In genomic region chr17:27655089-27656010, GRCm38 (mm10) we compare ENCODE assay signal across 8 mouse cellular contexts. TPM values are rescaled to one million over a fixed set of nuclear protein-coding genes. Genes with fewer than 3 reads are reported as not detected.
DNase-seq lines count a peak whose midpoint lies in the region; TF ChIP-seq lines count a peak whose summit lies in the region.

Pacsin1 (plus strand) TSS chr17:27655509.

- H3K4me3 ChIP-seq in liver, adult 2 months (ENCODE audit: insufficient read depth, low read depth, low read length), result peak within 1 kb of the TSS; percentile 14; the same call in 1 of the 2 replicates

- no peak within 1 kb of the TSS for H3K9ac ChIP-seq in liver, adult 2 months (ENCODE audit: low read depth, low read length)

- TF ChIP-seq POLR2A in liver, adult 2 months (IDR thresholded peaks at IDR 0.05; ENCODE audit: extremely low read depth, insufficient read depth, low read length), result no peak

- TF ChIP-seq CTCF in liver, adult 2 months (IDR thresholded peaks at IDR 0.05; ENCODE audit: low read depth, low read length), result no peak

- no peak for DNase-seq in liver, adult 2 months (ENCODE audit: extremely low read depth, low read depth, low spot score)
- DNase-seq in liver, result no peak
- peak; percentile 93 for DNase-seq in cerebellum, adult 9-11 months
- peak; percentile 63 to 64 for DNase-seq in frontal cortex, postnatal 14 days (ENCODE audit: low spot score in 2 of 2)
- DNase-seq in layer of hippocampus, adult 8-10 months (ENCODE audit: low spot score in 2 of 2), result peak; percentile 53 to 69
- peak; percentile 25 for DNase-seq in lung, postnatal 14 days
- peak; percentile 80 for DNase-seq in right cerebral cortex, postnatal 14 days
- no peak for DNase-seq in urinary bladder, postnatal 25 days (ENCODE audit: low spot score)

- H3K79me2 ChIP-seq in liver, adult 2 months (ENCODE audit: control insufficient read depth, insufficient read depth, low read length), result no peaks in the 10 kb centered on the region

- 5% methylated on average over 63 of the region's 65 CpGs for WGBS in liver, adult 2 months

- H3K27me3 ChIP-seq in liver, adult 2 months (ENCODE audit: control insufficient read depth, insufficient read depth, low read length), result peaks cover 14% of the 10 kb centered on the region; the same call in 1 of the 2 replicates

- no peak within 1 kb of the TSS for H3K27ac ChIP-seq in liver, adult 2 months (replicated peaks; ENCODE audit: insufficient read depth, low read depth, low read length)

- H3K36me3 ChIP-seq in liver, adult 2 months (ENCODE audit: control insufficient read depth, insufficient read depth, low read length), result no peaks in the 10 kb centered on the region

- H3K4me1 ChIP-seq in liver, adult 2 months (ENCODE audit: control insufficient read depth, insufficient read depth, low read length), result 0 out of 2 replicates have a peak, but pooled peaks cover under 1% of the 10 kb centered on the region

RNA-seq across cellular contexts. Expression of gene Pacsin1, which starts in this region (rescaled TPM):
- 0.27 TPM in 1 of 2 replicates, not detected in the other for total RNA-seq in liver, adult 2 months (2014; rRNA removed)
- polyA plus RNA-seq in liver, adult 2 months (2012; rRNA removed), result 0.16 and 0.23 TPM in 2 replicates
- 100 to 1,000 TPM; 308 to 331 (median 324) TPM for total RNA-seq in layer of hippocampus, adult 8-10 months (2022)

Comparison
In these comparisons a context has a peak if more than half of its experiments do, and no peak if none do; other contexts are left out.
1. RNA of gene Pacsin1 (total RNA-seq): 308 to 331 TPM in layer of hippocampus, adult 8-10 months; 0.27 TPM in liver, adult 2 months; every median in the first group is over 100 times any median in the second.
2. DNase-seq: peak in cerebellum, adult 9-11 months (single experiment), frontal cortex, postnatal 14 days (2 of 2), layer of hippocampus, adult 8-10 months (2 of 2), lung, postnatal 14 days (single experiment) and right cerebral cortex, postnatal 14 days (single experiment); none in liver, adult 2 months (single experiment), liver (single experiment) and urinary bladder, postnatal 25 days (single experiment).